Mouse (Mus musculus) small intestine, adult 2 months (tissue): ENCODE results near the gene Adamts16. TPM values are rescaled to one million over a fixed set of nuclear protein-coding genes. Genes with fewer than 3 reads are reported as not detected.

Experiments
- H3K27ac ChIP-seq: fragments of 200-500 bp; 2 replicates; pipeline ENCODE4 v1.5.1; 2012; ENCODE audit warnings: low read depth, low read length, control low read depth, inconsistent platforms; ENCODE audit not compliant: insufficient read depth
- H3K27me3 ChIP-seq: fragments of 200-500 bp; 2 replicates; pipeline ENCODE4 v1.6.1; 2012; ENCODE audit warnings: mild to moderate bottlenecking, moderate library complexity, low read length, inconsistent platforms; ENCODE audit not compliant: control insufficient read depth, insufficient read depth
- H3K36me3 ChIP-seq: fragments of 200-500 bp; 2 replicates; pipeline ENCODE4 v1.6.1; 2012; ENCODE audit warnings: mild to moderate bottlenecking, low read length, control low read depth, inconsistent platforms; ENCODE audit not compliant: control insufficient read depth, insufficient read depth
- H3K4me1 ChIP-seq: fragments of 200-500 bp; 2 replicates; pipeline ENCODE4 v1.6.1; 2012; ENCODE audit warnings: low read length, inconsistent platforms, mixed read lengths; ENCODE audit not compliant: control insufficient read depth, insufficient read depth, insufficient read length
- H3K4me3 ChIP-seq: fragments of 200-500 bp; 2 replicates; pipeline ENCODE4 v1.5.1; 2012; ENCODE audit warnings: low read depth, mild to moderate bottlenecking, control low read depth, inconsistent platforms, low read length, moderate library complexity
- CTCF ChIP-seq: fragments of 200-500 bp; IDR thresholded peaks from 2 replicates; pipeline ENCODE4 v1.5.1; 2012; ENCODE audit warnings: low read depth, mild to moderate bottlenecking, control low read depth, inconsistent platforms, low read length, moderate library complexity, mixed read lengths; ENCODE audit not compliant: insufficient replicate concordance, insufficient read length; ENCODE audit errors: extremely low read depth
- POLR2A ChIP-seq: fragments of 200-500 bp; IDR thresholded peaks from 2 replicates; pipeline ENCODE4 v1.6.1; 2012; ENCODE audit warnings: low read depth, mild to moderate bottlenecking, control low read depth, inconsistent platforms, low read length, moderate library complexity
- WGBS: fragments of 180-500 bp; shearing (Covaris S2); methylation state at CpG from one replicate; pipeline ENCODE4 v1.1.7; 2018; 5-methylcytosine and 5-hydroxymethylcytosine counted together
- polyA plus RNA-seq: library from polyadenylated mRNA; depleted of rRNA; stranded (reverse); fragments of >200 nt; gene quantifications from 2 replicates; pipeline ENCODE4 v1.2.3, GENCODE M21; 2012

Gene Adamts16
- polyA plus RNA-seq, 1 experiment = not detected

- H3K27ac ChIP-seq = no peak overlapping the region
- no peaks in the 10 kb centered on the region for H3K27me3 ChIP-seq
- WGBS = 86% methylated on average over 4 of the region's 4 CpGs
- TF ChIP-seq POLR2A = no peak
- no peak for TF ChIP-seq CTCF
- no peak overlapping the region for H3K4me3 ChIP-seq
- no peaks in the 10 kb centered on the region for H3K36me3 ChIP-seq
- no peaks in the 10 kb centered on the region; the same call in 1 of the 2 replicates for H3K4me1 ChIP-seq
Measured at GRCm38 (mm10) chr13:70742693-70743092, 98.9 kb downstream of the Adamts16 start.

DNA sequence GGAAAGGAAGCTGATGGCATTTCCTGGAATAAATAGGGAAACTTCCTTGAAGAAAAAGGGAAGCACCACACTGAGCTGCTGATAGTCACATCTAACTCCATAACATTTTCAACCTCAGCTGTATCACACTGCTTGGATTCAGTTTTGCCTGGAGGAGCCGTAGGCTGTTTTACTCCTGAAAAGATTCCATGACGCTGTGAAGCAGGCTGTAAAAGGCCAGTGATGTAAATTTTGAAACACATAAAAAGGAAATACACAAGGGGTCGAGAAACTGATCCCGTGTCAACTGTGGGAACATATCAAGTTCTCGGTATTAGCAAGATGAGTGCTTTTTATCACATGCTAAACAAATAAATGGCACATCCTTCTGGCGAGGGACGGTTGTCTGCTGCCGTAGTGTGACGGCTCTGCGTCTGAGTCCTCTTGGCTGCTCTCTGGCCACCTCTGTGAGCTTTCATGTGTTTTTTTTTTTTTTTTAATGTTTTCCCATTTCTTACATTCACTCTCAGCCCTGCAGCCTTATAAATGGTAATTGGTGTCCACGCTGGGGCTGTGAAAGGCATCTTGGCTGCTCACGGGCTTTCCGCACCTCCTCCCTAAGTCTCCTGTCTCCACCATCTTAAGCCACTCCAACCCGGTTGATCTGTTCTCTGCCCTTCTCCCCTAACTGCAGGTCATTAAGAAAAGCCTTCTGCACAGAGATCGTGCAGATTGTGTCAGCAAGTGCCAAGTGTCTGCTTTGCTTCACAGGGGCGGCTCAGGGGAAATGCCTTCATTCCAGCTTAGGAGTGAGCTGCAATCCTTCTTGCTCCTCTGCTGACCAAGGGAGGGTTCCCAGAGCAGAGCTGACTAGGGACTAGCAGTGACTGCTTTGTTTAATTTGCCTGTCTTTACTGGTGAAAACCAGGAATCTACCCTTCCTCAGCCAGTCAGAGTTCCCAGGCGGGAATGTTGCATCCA lies 101.0 kb downstream of the Adamts16 start:
- TF ChIP-seq CTCF (no peak), POLR2A (no peak)
- 68% methylated on average over 17 of the region's 17 CpGs for WGBS
- Histone ChIP-seq H3K36me3 (no peaks in the 10 kb centered on the region), H3K27ac (no peak overlapping the region), H3K27me3 (no peaks in the 10 kb centered on the region), H3K4me1 (no peaks in the 10 kb centered on the region; the same call in 1 of the 2 replicates), H3K4me3 (no peak overlapping the region)

GRCm38 (mm10) chr13:70738781-70739180 lies 102.8 kb downstream of the Adamts16 start:
- H3K27me3 ChIP-seq = no peaks in the 10 kb centered on the region
- WGBS = 94% methylated on average over 9 of the region's 9 CpGs
- H3K36me3 ChIP-seq = no peaks in the 10 kb centered on the region
- H3K4me3 ChIP-seq = no peak overlapping the region
- no peaks in the 10 kb centered on the region for H3K4me1 ChIP-seq
- H3K27ac ChIP-seq = no peak overlapping the region
- TF ChIP-seq CTCF = no peak

DNA sequence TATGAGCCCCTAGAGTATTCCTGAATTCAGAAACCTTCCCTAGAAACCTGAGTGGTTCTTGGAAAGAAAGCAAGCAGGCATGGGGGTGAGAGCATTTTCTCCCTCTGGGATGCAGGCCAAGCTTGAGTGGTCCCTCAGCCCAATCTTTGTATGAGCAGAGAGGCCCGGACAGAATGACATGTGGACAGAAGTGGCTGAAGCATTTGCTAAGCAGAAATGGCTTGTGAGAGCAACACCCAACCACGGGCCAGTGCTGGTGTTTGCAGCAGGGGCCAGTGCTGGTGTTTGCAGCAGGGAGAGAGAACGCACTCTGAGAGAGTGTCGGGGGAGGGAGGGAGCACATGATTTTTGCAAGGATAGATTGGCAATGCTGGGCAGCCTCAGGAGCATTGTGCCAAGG lies 105.2 kb downstream of the Adamts16 start:
- Histone ChIP-seq H3K36me3 (no peaks in the 10 kb centered on the region), H3K4me3 (no peak overlapping the region), H3K27ac (no peak overlapping the region), H3K27me3 (no peaks in the 10 kb centered on the region), H3K4me1 (no peaks in the 10 kb centered on the region)
- 58% methylated on average over 4 of the region's 4 CpGs for WGBS
- TF ChIP-seq CTCF = no peak
- TF ChIP-seq POLR2A = no peak

DNA sequence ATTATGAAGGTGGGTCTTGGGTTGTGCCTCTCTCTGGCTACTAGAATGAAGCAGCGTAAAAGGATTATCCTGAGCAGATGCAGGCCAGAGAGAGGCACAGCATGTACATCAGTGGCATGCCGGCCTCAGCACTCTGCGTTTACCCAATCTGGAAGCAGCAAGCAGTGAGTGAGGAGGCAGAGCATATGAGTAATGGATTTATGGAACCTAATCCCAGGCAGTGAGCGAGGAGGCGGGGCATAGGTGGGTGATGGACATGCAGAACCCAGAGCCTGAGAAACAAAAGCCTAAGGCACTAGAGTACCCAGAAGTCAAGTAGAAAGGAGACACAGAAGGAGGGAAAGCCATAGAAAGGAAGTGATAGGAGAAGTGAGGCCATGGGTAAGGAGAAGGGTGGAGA lies 107.0 kb downstream of the Adamts16 start:
- H3K36me3 ChIP-seq = no peaks in the 10 kb centered on the region
- TF ChIP-seq CTCF = no peak
- TF ChIP-seq POLR2A = no peak
- 80% methylated on average over 5 of the region's 5 CpGs for WGBS
- no peaks in the 10 kb centered on the region for H3K4me1 ChIP-seq
- H3K27me3 ChIP-seq = no peaks in the 10 kb centered on the region
- H3K27ac ChIP-seq = no peak overlapping the region
- H3K4me3 ChIP-seq = no peak overlapping the region

- Histone ChIP-seq H3K4me3 (no peak overlapping the region), H3K36me3 (no peaks in the 10 kb centered on the region), H3K27me3 (no peaks in the 10 kb centered on the region), H3K27ac (no peak overlapping the region), H3K4me1 (no peaks in the 10 kb centered on the region)
- WGBS = 79% methylated on average over 1 of the region's 1 CpGs
- no peak for TF ChIP-seq CTCF
- TF ChIP-seq POLR2A = no peak
Measured at GRCm38 (mm10) chr13:70733911-70734310, 107.7 kb downstream of the Adamts16 start.

DNA sequence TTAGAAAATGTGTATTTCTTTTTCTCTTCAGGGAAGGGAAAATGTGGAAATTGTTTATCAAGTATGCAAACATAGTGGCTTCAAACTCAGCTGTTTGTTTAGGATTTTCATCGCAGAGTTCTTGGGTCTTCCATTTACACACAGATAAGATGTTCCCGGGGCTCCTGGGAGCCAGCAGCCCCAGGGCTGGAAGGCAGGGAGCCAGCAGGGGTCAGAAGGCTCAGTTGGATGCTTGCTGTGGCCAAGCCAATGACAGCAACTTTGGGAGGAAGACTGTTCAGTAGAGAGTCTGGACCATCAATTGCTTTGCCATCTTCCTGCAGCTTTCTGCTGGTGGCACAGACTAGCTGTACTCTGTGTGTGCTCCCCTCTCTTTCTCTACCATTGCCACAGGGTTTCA lies 108.4 kb downstream of the Adamts16 start:
- H3K4me1 ChIP-seq = no peaks in the 10 kb centered on the region
- no peak overlapping the region for H3K4me3 ChIP-seq
- no peaks in the 10 kb centered on the region for H3K36me3 ChIP-seq
- H3K27ac ChIP-seq = no peak overlapping the region
- no peaks in the 10 kb centered on the region for H3K27me3 ChIP-seq
- TF ChIP-seq POLR2A (no peak), CTCF (no peak)
- 34% methylated on average over 2 of the region's 2 CpGs for WGBS
